In the genomic region with DNA sequence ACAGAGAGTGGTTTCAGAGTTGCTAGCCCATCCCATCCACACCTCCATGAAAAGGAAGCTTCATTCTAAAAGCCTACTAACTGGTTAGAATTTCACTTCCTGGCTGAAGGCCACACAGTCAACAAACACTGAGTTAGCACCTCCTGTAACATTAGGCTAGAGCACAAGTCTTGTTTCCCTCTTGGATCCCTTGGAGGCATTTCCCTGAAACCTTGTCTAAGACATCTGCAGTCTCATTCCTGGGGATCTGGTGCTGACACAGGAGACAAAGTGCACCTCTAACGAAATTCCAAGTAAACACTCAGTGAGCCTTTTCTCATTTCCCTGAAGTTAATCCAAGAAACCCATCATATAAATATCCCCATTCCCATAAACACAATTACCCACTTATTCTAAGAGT, we compare ENCODE assay signal across 22 mouse cellular contexts.
DNase-seq lines count a peak whose midpoint lies in the region; ATAC-seq and TF ChIP-seq lines count a peak whose summit lies in the region.
"Had no signal": no experiment of that assay in that cellular context is flagged by ENCODE, and none has a peak within 500 bp of the region (broad histone marks: within the 10 kb centered on the region; RNA-seq: fewer than 3 reads in every experiment).

No protein-coding gene starts in this region.

- ATAC-seq in embryonic facial prominence, embryonic 14.5 days (ENCODE audit: low read depth): peak; percentile 26; the same call in 1 of the 2 replicates
- ATAC-seq: forebrain, embryonic 13.5 days; midbrain, embryonic 13.5 days had no signal

- 51% methylated on average over 1 of the region's 1 CpGs for WGBS in kidney, adult 2 months
- 38% methylated on average over 1 of the region's 1 CpGs for WGBS in embryonic facial prominence, embryonic 14.5 days

- no peaks in the 10 kb centered on the region for H3K9me3 ChIP-seq in embryonic facial prominence, embryonic 14.5 days (ENCODE audit: control insufficient read depth, low read length)
- H3K9me3 ChIP-seq: forebrain, embryonic 13.5 days; heart, embryonic 10.5 days; hindbrain, embryonic 15.5 days; liver, embryonic 15.5 days; midbrain, embryonic 13.5 days had no signal

- H3K4me2 ChIP-seq in embryonic facial prominence, embryonic 14.5 days (ENCODE audit: low read depth, low read length): no peak overlapping the region
- H3K4me2 ChIP-seq: forebrain, embryonic 13.5 days; hindbrain, embryonic 15.5 days; liver, embryonic 15.5 days; midbrain, embryonic 13.5 days had no signal

- peaks cover 1% of the 10 kb centered on the region for H3K4me1 ChIP-seq in kidney, adult 2 months (ENCODE audit: control insufficient read depth, insufficient read depth, low read length)
- peaks cover 4% of the 10 kb centered on the region; the same call in 1 of the 2 replicates for H3K4me1 ChIP-seq in embryonic facial prominence, embryonic 14.5 days (ENCODE audit: control insufficient read depth, insufficient read depth, low read length)
- H3K4me1 ChIP-seq: forebrain, embryonic 13.5 days; hindbrain, embryonic 15.5 days; liver, embryonic 15.5 days; megakaryocyte, embryonic 14.5 days; midbrain, embryonic 13.5 days had no signal

- peak; percentile 75 for DNase-seq in kidney, adult 2 months
- no peak for DNase-seq in kidney, postnatal 4 days
- DNase-seq in kidney, postnatal 36 days: peak; percentile 7 to 33
- no peak for DNase-seq in kidney, postnatal 25 days
- peak; percentile 85 for DNase-seq in embryonic facial prominence, embryonic 14.5 days (ENCODE audit: low spot score)
- DNase-seq in fibroblast of lung, adult 2 months (ENCODE audit: low read depth): peak; percentile 66
- DNase-seq in testis, postnatal 14 days (ENCODE audit: low spot score): no peak
- DNase-seq: adrenal gland, postnatal 25 days; cerebellum, adult 8-10 months; cerebellum, postnatal 36 days; embryo, embryonic 11 days; gastrocnemius, adult 2 months; liver; lung, postnatal 14 days; thymus, postnatal 14 days had no signal

- TF ChIP-seq POLR2A in kidney, adult 2 months (IDR thresholded peaks at IDR 0.05; ENCODE audit: low read depth, low read length): no peak

- H3K4me3 ChIP-seq in kidney, adult 2 months (ENCODE audit: insufficient read depth, low read depth, low read length): no peak overlapping the region
- no peak overlapping the region for H3K4me3 ChIP-seq in embryonic facial prominence, embryonic 14.5 days (ENCODE audit: low read depth, low read length)
- H3K4me3 ChIP-seq: forebrain, embryonic 13.5 days; gastrocnemius, adult 2 months; heart, embryonic 10.5 days; hindbrain, embryonic 15.5 days; layer of hippocampus, adult 2 months; liver, embryonic 15.5 days; megakaryocyte, embryonic 14.5 days; midbrain, embryonic 13.5 days had no signal

- H3K27me3 ChIP-seq in kidney, adult 2 months (replicated peaks; ENCODE audit: control insufficient read depth, insufficient read depth, low read length): no peaks in the 10 kb centered on the region
- H3K27me3 ChIP-seq in embryonic facial prominence, embryonic 14.5 days (replicated peaks; ENCODE audit: control insufficient read depth, insufficient read depth, low read length): no peaks in the 10 kb centered on the region
- H3K27me3 ChIP-seq: forebrain, embryonic 13.5 days; hindbrain, embryonic 15.5 days; liver, embryonic 15.5 days; megakaryocyte, embryonic 14.5 days; midbrain, embryonic 13.5 days had no signal

- H3K9ac ChIP-seq in embryonic facial prominence, embryonic 14.5 days (ENCODE audit: low read depth, low read length): no peak overlapping the region
- H3K9ac ChIP-seq: forebrain, embryonic 13.5 days; hindbrain, embryonic 15.5 days; liver, embryonic 15.5 days; midbrain, embryonic 13.5 days had no signal

- no peak for TF ChIP-seq CTCF in kidney, adult 2 months (conservative IDR thresholded peaks at IDR 0.05; ENCODE audit: insufficient read depth, insufficient read length, low read depth, low read length)

- no peaks in the 10 kb centered on the region for H3K36me3 ChIP-seq in kidney, adult 2 months (ENCODE audit: control insufficient read depth, insufficient read depth, low read length)
- no peaks in the 10 kb centered on the region for H3K36me3 ChIP-seq in embryonic facial prominence, embryonic 14.5 days (ENCODE audit: control insufficient read depth, insufficient read depth, low read length)
- H3K36me3 ChIP-seq: heart, embryonic 10.5 days; hindbrain, embryonic 15.5 days; liver, embryonic 15.5 days; midbrain, embryonic 13.5 days had no signal

- H3K27ac ChIP-seq in kidney, adult 2 months (ENCODE audit: insufficient read depth, low read depth, low read length): 0 out of 2 replicates have a peak overlapping the region, but pooled peaks have one; percentile 16
- peak overlapping the region; percentile 28; the same call in 1 of the 2 replicates for H3K27ac ChIP-seq in embryonic facial prominence, embryonic 14.5 days (replicated peaks; ENCODE audit: low read depth, low read length)
- H3K27ac ChIP-seq: forebrain, embryonic 13.5 days; gastrocnemius, adult 2 months; heart, embryonic 10.5 days; hindbrain, embryonic 15.5 days; layer of hippocampus, adult 2 months; liver, embryonic 15.5 days; midbrain, embryonic 13.5 days had no signal

Comparison
In these comparisons a context has a peak if more than half of its experiments do, and no peak if none do; other contexts are left out.
1. DNase-seq: peak in kidney, adult 2 months (single experiment), kidney, postnatal 36 days (2 of 2), embryonic facial prominence, embryonic 14.5 days (single experiment) and fibroblast of lung, adult 2 months (single experiment); none in kidney, postnatal 4 days (0 of 2), kidney, postnatal 25 days (0 of 2) and testis, postnatal 14 days (single experiment).